ENCODE assay signal across 7 mouse cellular contexts in genomic region chr17:5084139-5084538, GRCm38 (mm10).
DNase-seq lines count a peak whose midpoint lies in the region; ATAC-seq and TF ChIP-seq lines count a peak whose summit lies in the region.

No protein-coding gene starts in this region.

- 34% methylated on average over 8 of the region's 8 CpGs for WGBS in spleen, adult 2 months
- 46% methylated on average over 8 of the region's 8 CpGs for WGBS in embryonic facial prominence, embryonic 14.5 days
- WGBS in limb, embryonic 14.5 days = 43% methylated on average over 8 of the region's 8 CpGs
- WGBS in intestine, embryonic 15.5 days = 56% methylated on average over 8 of the region's 8 CpGs

- H3K9me3 ChIP-seq in embryonic facial prominence, embryonic 14.5 days (ENCODE audit: control insufficient read depth, low read length) = no peaks in the 10 kb centered on the region
- H3K9me3 ChIP-seq in limb, embryonic 14.5 days (ENCODE audit: control insufficient read depth, low read length) = no peaks in the 10 kb centered on the region
- H3K9me3 ChIP-seq in intestine, embryonic 15.5 days = no peaks in the 10 kb centered on the region

- no peak overlapping the region for H3K4me2 ChIP-seq in embryonic facial prominence, embryonic 14.5 days (ENCODE audit: low read depth, low read length)
- no peak overlapping the region for H3K4me2 ChIP-seq in limb, embryonic 14.5 days (replicated peaks; ENCODE audit: low read depth, low read length, severe bottlenecking)
- H3K4me2 ChIP-seq in intestine, embryonic 15.5 days (replicated peaks) = no peak overlapping the region

- peak in 1 of 2 experiments; percentile 35 for DNase-seq in spleen, adult 2 months (ENCODE audit: low read depth in 1 of 2, low spot score in 2 of 2)
- no peak for DNase-seq in spleen, adult 12 weeks (ENCODE audit: low spot score)
- no peak for DNase-seq in embryonic facial prominence, embryonic 14.5 days (ENCODE audit: low spot score)
- no peak for DNase-seq in limb, embryonic 14.5 days (ENCODE audit: low spot score)
- no peak for DNase-seq in T-cell, adult 2 months (ENCODE audit: low spot score)
- no peak for DNase-seq in adrenal gland, postnatal 4 days (ENCODE audit: low spot score in 2 of 2)

- no peaks in the 10 kb centered on the region for H3K27me3 ChIP-seq in spleen, adult 2 months (ENCODE audit: control insufficient read depth, insufficient read depth, low read length)
- H3K27me3 ChIP-seq in embryonic facial prominence, embryonic 14.5 days (replicated peaks; ENCODE audit: control insufficient read depth, insufficient read depth, low read length) = no peaks in the 10 kb centered on the region
- no peaks in the 10 kb centered on the region for H3K27me3 ChIP-seq in limb, embryonic 14.5 days (ENCODE audit: control insufficient read depth, insufficient read depth, low read length)
- H3K27me3 ChIP-seq in intestine, embryonic 15.5 days (replicated peaks) = no peaks in the 10 kb centered on the region

- H3K27ac ChIP-seq in spleen, adult 2 months (ENCODE audit: insufficient read depth, low read length) = peak overlapping the region; percentile 34
- H3K27ac ChIP-seq in embryonic facial prominence, embryonic 14.5 days (replicated peaks; ENCODE audit: low read depth, low read length) = 0 out of 2 replicates have a peak overlapping the region, but pooled peaks have one; percentile 10
- H3K27ac ChIP-seq in limb, embryonic 14.5 days (replicated peaks; ENCODE audit: low read depth, low read length) = no peak overlapping the region
- no peak overlapping the region for H3K27ac ChIP-seq in intestine, embryonic 15.5 days

- no peak for TF ChIP-seq POLR2A in spleen, adult 2 months (IDR thresholded peaks at IDR 0.05; ENCODE audit: low read depth, low read length)
- no peak for TF ChIP-seq POLR2A in limb, embryonic 14.5 days (IDR thresholded peaks at IDR 0.05; ENCODE audit: borderline replicate concordance, extremely low read depth, insufficient read depth, insufficient read length)

- no peak; the same call in 1 of the 2 replicates for ATAC-seq in embryonic facial prominence, embryonic 14.5 days (ENCODE audit: low read depth)
- no peak for ATAC-seq in limb, embryonic 14.5 days (ENCODE audit: low FRiP score, low read depth)
- ATAC-seq in intestine, embryonic 15.5 days = no peak

- no peaks in the 10 kb centered on the region for H3K36me3 ChIP-seq in spleen, adult 2 months (ENCODE audit: control insufficient read depth, insufficient read depth, low read length)
- no peaks in the 10 kb centered on the region for H3K36me3 ChIP-seq in embryonic facial prominence, embryonic 14.5 days (ENCODE audit: control insufficient read depth, insufficient read depth, low read length)
- H3K36me3 ChIP-seq in limb, embryonic 14.5 days (ENCODE audit: control insufficient read depth, insufficient read depth, low read length) = no peaks in the 10 kb centered on the region
- H3K36me3 ChIP-seq in intestine, embryonic 15.5 days = no peaks in the 10 kb centered on the region

- peaks cover 36% of the 10 kb centered on the region for H3K4me1 ChIP-seq in spleen, adult 2 months (ENCODE audit: control insufficient read depth, insufficient read depth, insufficient read length)
- peaks cover 39% of the 10 kb centered on the region for H3K4me1 ChIP-seq in embryonic facial prominence, embryonic 14.5 days (ENCODE audit: control insufficient read depth, insufficient read depth, low read length)
- H3K4me1 ChIP-seq in limb, embryonic 14.5 days (ENCODE audit: control insufficient read depth, insufficient read depth, low read length) = peaks cover 21% of the 10 kb centered on the region
- H3K4me1 ChIP-seq in intestine, embryonic 15.5 days (replicated peaks) = peaks cover 50% of the 10 kb centered on the region

- no peak overlapping the region for H3K4me3 ChIP-seq in spleen, adult 2 months (ENCODE audit: extremely low read depth, insufficient read depth, insufficient read length)
- no peak overlapping the region for H3K4me3 ChIP-seq in embryonic facial prominence, embryonic 14.5 days (ENCODE audit: low read depth, low read length)
- no peak overlapping the region for H3K4me3 ChIP-seq in limb, embryonic 14.5 days (replicated peaks; ENCODE audit: low read length)
- H3K4me3 ChIP-seq in intestine, embryonic 15.5 days (replicated peaks) = no peak overlapping the region

- no peak overlapping the region for H3K9ac ChIP-seq in embryonic facial prominence, embryonic 14.5 days (ENCODE audit: low read depth, low read length)
- 0 out of 2 replicates have a peak overlapping the region, but pooled peaks have one; percentile 7 for H3K9ac ChIP-seq in limb, embryonic 14.5 days (ENCODE audit: low read depth, low read length, severe bottlenecking)
- H3K9ac ChIP-seq in intestine, embryonic 15.5 days = no peak overlapping the region

- no peak for TF ChIP-seq CTCF in spleen, adult 2 months (IDR thresholded peaks at IDR 0.05; ENCODE audit: extremely low read depth, insufficient read depth, insufficient read length, insufficient replicate concordance)

Comparison
In these comparisons a context has a peak if more than half of its experiments do, and no peak if none do; other contexts are left out.
1. H3K27ac ChIP-seq: peak in spleen, adult 2 months (single experiment) and embryonic facial prominence, embryonic 14.5 days (single experiment); none in limb, embryonic 14.5 days (single experiment) and intestine, embryonic 15.5 days (single experiment).